Mouse (Mus musculus) cerebellum, adult 9-11 months (tissue): Measurements from ENCODE around the gene Wdr75.

Experiments used
- DNase-seq: peaks from one replicate; pipeline ENCODE4 v3.0.0; 2022

The Wdr75 gene

GRCm38 (mm10) chr1:45838271-45838670 is 43.3 kb downstream of the Wdr75 start:
- DNase-seq, result no peak

GRCm38 (mm10) chr1:45845466-45845865 is 50.5 kb downstream of the Wdr75 start:
- DNase-seq, result no peak

DNA sequence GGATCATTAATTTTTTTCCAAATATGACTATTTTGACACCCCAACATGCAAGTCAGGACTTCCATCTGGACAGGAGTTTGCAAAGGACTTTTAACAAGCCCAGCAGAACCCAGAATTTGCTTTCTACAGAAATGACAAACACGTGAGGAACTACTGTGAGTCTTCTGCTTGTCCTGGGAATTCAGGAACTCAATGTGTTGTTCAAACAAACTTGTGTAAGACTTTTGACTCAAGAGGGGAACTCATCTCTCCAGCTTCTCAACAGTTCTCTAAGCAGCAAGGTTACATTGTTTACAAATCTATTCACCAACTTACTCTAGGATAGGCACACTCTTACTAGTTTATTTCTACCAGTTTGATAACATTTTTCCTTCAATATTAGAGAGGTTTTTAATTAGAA is 63.1 kb downstream of the Wdr75 start:
- no peak for DNase-seq

DNA sequence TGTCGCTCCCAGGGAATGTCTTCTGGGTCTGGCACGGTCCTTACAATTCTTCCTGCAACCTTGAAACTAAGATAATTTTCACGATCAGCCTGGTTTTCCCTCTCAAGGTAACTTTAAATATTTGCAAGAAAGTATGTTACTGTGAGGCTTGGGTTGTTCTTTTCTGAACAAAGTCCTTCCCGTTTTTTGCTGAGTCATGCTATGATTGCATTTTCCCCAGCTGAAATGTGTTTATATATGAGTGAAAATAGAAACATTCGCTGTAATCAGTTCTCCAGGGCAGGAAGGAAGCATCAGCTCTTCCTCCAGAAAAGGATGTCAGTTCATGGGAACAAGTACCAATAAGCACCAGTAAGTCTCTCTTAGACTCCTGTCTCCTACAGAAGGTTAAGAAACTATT is 65.4 kb downstream of the Wdr75 start:
- no peak for DNase-seq

GRCm38 (mm10) chr1:45861162-45861561 is 66.2 kb downstream of the Wdr75 start:
- DNase-seq, result no peak

GRCm38 (mm10) chr1:45863641-45864040 is 68.7 kb downstream of the Wdr75 start:
- DNase-seq, result no peak

- DNase-seq, result no peak
Measured at GRCm38 (mm10) chr1:45864564-45865014, 69.6 kb downstream of the Wdr75 start.

DNA sequence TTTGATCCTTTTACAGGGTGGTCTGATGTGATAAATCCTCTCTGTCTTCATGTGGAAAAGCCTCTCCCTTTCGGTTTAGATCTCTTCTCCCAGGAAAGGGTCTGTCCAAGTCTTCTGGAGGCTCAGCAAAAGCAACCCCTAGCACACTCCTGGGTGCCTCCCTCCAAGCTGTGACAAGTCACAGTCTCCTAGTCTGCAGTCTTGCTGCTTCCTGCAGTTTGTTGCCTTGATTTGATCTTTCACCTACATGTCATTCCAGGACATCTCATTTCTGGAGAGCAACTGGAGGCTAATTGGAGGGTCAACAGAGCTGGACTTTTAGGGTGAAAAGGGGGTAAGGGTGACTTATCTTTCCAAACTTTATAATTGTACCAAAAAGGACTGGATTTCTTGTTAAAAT is 70.3 kb downstream of the Wdr75 start:
- no peak for DNase-seq

DNA sequence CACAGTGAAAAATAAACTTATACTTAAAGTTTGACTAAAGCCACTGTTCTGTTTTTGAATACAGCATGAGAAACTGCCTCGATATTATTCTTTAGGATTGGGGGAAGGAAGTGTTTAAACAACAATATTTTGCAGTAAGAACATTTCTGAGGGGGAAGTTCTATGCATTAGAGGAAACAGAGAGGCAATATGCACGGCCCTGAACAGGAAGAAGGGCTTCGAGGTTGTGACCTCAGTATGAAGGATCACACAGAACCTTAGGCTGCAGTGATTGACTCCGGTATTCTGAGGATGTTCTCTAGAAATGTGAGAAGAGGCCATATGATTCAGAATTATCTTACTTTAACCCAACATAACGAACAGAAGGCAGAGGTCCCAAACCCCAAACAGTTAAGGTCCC is 70.8 kb downstream of the Wdr75 start:
- no peak for DNase-seq

DNA sequence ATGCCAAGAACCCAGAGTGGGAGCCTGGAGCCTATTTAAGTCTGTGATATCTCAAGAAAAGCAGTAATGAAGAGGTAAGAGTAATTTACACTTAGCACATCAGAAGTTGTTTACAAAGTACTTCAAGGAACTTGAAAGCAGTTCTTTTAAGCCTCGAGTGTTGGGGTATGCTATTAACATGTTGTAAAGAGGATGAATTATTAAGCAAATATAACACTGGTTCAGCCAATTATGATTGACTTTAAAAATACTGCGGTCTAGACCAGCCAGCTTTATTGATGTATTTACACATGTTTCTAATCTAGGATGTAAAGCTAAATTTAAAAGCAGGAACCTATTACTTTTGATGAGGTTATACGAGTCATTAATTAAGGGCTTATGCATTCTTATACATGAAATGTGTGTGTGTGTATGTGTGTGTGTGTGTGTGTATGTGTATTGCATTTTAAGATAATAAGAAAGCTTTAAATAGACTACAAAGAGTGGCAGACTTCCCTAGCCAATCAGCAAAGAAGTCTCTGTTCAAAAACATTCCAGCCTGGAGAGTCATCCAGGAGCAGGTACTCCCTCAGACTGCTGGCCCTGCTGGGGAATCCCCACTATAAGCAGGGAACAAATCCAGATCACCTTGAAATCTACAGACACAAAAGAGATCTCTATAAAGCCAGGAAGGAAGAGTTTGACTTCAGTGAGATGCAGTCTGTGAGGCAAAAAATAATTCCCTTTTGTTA is 71.5 kb downstream of the Wdr75 start:
- DNase-seq, result no peak

GRCm38 (mm10) chr1:45868050-45868449 is 73.1 kb downstream of the Wdr75 start:
- DNase-seq, result no peak

GRCm38 (mm10) chr1:45868479-45869137 is 73.6 kb downstream of the Wdr75 start:
- no peak for DNase-seq
